Mouse (Mus musculus) ES-E14 (cell line): ENCODE measurements around the gene Rbm25.

Experiments used
- CHD2 ChIP-seq: IDR thresholded peaks from 2 replicates; pipeline ENCODE4 v1.6.1; 2014; ENCODE audit warnings: mild to moderate bottlenecking, low read depth, low read length, inconsistent platforms
- HCFC1 ChIP-seq: IDR thresholded peaks from 2 replicates; pipeline ENCODE4 v1.6.1; 2012; ENCODE audit warnings: low read length, inconsistent platforms, borderline replicate concordance; ENCODE audit not compliant: insufficient read depth
- MAFK ChIP-seq: IDR thresholded peaks from 2 replicates; pipeline ENCODE4 v1.6.1; 2014; ENCODE audit warnings: mild to moderate bottlenecking, low read depth, low read length, inconsistent platforms; ENCODE audit not compliant: insufficient read depth
- ZC3H11A ChIP-seq: IDR thresholded peaks from 2 replicates; pipeline ENCODE4 v1.6.1; 2012; ENCODE audit warnings: low read depth, mild to moderate bottlenecking, inconsistent platforms, low read length, borderline replicate concordance
- ZNF384 ChIP-seq: IDR thresholded peaks from 2 replicates; pipeline ENCODE4 v1.6.1; 2012; ENCODE audit warnings: low read depth, low read length, inconsistent platforms

DNA sequence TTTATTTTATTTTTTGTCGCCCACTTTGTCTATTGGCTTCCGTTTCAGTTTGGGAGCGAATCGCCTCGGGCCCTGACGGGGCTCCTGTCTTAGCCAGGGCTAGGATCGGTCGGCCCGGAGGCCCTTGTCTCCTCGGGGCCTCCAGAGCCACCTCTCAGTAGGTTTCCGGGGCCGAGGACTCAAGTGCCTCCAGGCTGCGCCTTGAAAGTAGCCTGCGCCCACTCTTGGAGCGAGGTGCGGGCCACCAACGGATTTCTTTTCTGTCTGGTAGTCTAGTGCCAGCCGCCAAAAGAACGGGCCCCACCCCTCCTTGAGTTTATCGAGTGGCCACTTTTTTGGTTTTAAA is 1.6 kb downstream of the Rbm25 start:
- TF ChIP-seq MAFK (no peak), ZNF384 (no peak), HCFC1 (no peak), CHD2 (no peak), ZC3H11A (no peak)
